Mouse (Mus musculus): ENCODE measurements around the gene Mrtfa.

The Mrtfa gene

DNA sequence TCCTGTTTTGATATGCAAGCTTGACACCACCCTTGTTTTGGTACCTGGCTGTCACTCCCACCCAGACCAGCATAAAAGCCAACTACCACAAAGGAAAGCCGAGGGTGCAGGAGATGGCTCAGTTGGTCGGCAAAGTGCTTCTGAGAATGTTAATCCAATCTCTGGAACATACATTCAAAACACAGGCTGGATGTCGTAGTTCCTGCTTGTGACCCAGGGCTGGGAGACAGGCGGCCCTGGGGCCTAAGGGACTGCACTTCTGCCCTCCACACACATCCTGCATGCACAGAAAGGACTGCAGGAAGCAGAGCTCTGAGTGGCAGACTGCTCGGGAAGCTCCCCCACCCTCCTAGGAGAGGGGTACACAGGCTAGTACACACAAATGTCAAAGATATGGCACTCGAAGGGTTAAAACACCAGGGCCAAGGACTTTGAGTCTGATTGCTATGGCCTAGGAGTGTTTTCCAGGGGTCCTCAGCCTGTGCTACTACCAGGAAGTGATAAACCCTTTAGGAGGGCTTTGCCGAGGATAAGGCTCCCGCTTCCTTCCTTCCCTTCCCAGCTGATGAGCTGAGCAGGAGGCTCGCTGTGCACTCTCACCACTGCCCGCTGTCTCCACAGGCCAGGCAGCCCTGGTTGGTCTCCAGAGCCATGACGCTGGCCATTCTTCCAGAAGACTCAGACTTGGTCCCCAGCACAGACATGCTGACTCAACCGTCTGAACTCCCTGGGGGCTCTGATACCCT, 155.0 kb downstream of the Mrtfa start:
- no peak for DNase-seq (ENCODE audit: inconsistent age in 2 of 2, low spot score in 1 of 2)

- no peak for DNase-seq (ENCODE audit: inconsistent age in 2 of 2, low spot score in 1 of 2)
Measured at GRCm38 (mm10) chr15:81034119-81034518, 156.4 kb downstream of the Mrtfa start.

DNA sequence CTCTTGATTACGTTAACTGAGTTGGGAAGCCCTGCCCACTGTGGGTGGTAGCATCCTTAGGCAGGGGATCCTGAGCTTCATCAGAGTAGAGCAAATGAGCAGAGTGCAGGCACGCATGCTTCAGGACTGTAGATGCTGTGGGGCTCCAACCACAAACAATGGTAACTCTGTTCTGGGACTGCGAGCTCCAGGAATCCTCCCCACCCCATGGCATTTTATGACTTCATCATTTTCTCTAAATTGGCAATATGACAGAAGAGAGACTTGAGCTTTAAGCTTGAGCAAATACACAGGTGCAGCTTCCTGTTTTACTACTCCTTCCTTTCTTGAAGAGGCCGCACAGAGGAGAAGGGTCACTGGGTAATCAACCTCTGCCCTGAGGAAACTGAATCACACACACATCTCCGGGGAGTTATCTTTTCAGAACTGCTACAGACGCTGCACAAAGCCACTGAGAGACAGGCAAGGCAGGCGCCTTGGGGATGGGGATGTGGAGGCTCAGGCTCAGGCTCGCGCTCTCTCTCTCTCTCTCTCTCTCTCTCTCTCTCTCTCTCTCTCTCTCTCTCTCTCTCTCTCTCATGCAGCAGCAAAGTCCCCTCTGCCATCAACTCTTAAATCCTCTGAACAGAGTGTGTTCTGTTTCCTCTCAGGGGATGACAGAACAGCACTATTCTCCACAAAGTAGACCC, 157.5 kb downstream of the Mrtfa start:
- no peak for DNase-seq (ENCODE audit: inconsistent age in 2 of 2, low spot score in 1 of 2)

DNA sequence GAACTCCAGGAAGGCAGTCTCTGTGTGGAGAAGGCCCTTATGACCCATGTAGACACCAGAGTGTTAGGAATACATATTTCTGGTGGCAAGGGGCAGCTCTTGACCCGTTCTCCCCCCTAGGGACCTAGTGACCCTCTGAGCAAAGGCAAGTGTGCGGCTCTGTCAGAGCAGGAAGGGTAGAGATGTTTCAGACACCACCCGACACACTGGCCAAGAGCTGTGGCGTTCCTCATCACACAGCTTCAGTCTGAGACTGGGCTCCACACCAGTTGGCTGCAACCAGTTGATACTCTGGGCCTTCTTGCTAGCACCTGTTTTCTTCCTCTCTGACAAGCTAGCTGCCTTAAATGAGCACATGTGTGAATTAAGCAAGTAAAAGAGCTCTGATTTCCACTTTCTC, 158.9 kb downstream of the Mrtfa start:
- no peak for DNase-seq (ENCODE audit: inconsistent age in 2 of 2, low spot score in 1 of 2)

DNA sequence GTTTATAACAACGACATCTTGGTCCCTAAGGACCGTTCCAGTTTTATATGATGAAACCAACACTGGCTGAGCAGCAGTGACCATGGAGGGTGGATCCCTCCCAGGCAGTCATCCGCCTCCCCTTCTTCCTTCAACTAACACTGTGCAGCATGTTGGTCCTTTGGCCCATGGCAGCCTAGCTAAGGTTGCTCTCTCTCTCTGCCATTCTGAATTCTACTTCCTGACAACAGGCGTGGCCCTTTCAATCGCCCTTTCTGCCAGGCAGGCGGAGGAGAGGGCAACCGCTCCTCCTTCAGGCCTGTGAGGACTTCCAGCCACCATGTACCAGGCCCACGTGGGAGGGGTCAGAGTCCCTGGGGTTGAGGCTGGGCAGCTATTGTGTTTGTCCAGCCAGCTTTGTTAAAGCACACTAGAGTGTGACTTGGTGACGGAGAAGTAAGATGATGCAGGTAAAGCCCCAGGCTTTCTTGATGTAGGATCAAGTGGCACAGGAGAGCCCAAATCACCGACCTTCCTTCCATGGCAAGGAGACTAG, 159.6 kb downstream of the Mrtfa start:
- DNase-seq (ENCODE audit: inconsistent age in 2 of 2, low spot score in 1 of 2) = no peak

- peak; percentile 67 to 92 for DNase-seq (ENCODE audit: inconsistent age in 2 of 2, low spot score in 1 of 2)
Measured at GRCm38 (mm10) chr15:81027378-81028173, 163.0 kb downstream of the Mrtfa start.

DNA sequence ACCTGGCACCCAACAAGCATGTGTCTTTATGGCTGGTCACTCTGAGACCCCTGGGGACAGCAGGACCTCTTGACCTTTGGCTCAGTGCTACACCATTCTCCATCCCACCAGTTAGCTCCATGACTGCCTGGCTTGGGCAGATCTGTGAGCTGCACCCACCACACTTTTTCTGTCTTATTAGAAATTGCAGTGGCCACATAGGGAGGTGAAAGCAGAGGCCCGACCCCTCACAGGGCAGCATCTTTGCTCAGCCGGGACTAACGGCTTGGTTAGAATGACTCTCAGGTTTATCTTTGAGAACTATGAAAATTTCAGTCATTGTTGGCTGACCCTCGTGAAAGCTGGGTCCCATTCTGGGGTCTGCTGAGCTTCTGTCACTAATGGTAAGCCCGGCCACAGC, 163.7 kb downstream of the Mrtfa start:
- no peak for DNase-seq (ENCODE audit: inconsistent age in 2 of 2, low spot score in 1 of 2)

DNA sequence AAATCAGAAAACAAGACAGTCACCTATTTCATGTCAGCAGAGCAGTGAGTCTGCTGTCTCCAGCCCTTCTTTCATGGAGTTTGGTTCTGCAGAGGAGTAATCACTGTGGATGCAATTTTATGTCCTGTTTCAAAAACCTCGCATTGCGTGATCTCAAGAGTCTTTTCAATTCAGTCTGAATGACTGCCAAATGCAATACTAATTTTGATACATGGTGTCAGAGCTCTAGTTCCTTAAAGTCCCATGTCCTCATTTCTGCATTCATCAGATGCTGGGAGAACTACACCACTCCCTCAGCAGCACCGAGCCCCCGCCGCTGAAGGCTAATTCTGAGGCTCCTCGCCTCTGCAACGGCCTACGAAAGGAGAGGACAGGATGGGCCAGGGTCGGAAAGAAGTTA, 166.7 kb downstream of the Mrtfa start:
- no peak for DNase-seq (ENCODE audit: inconsistent age in 2 of 2, low spot score in 1 of 2)

- no peak for DNase-seq (ENCODE audit: inconsistent age in 2 of 2, low spot score in 1 of 2)
Measured at GRCm38 (mm10) chr15:81022437-81022836, 168.1 kb downstream of the Mrtfa start.

GRCm38 (mm10) chr15:81021377-81021776, 169.2 kb downstream of the Mrtfa start:
- no peak for DNase-seq (ENCODE audit: inconsistent age in 2 of 2, low spot score in 1 of 2)

DNA sequence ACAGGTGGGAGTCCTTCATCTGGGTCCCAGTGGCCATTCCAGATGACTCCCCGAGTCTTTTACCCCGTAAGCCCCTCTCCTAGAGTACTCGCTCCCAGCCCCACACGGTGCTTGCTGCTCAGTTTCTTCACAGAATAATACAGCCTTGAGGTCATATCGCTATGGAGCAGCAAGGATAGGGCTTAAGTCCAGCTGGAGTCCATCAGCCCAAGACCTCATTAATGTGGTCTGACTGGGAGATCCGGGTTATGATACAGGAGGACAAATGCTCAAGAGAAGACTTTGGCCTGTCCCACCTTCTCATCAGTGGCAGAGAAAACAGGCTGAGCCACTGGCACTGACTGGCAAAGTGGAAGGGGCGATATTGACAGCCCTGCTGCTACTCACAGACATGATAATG, 173.2 kb downstream of the Mrtfa start:
- no peak for DNase-seq (ENCODE audit: inconsistent age in 2 of 2, low spot score in 1 of 2)

DNA sequence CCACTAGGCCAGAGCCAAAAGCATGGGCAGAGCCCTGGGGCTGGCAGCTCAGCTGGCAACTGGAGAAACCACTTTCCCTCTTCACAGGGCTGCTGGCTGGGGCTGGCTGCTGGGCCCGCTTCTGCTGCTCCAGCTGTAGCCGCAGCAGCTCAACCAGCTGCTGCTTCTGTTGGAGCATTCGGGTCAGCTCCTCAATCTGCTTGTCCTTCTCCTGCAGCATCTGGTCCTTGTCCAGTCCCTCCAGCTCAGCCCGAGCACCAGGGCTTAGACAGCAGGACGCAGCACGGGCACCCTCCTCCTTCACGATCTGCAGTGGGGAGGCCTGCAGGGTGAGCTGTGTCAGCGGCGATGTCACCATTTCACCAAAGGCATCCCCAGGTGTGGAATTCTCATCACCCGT, 174.1 kb downstream of the Mrtfa start:
- no peak for DNase-seq (ENCODE audit: inconsistent age in 2 of 2, low spot score in 1 of 2)

DNA sequence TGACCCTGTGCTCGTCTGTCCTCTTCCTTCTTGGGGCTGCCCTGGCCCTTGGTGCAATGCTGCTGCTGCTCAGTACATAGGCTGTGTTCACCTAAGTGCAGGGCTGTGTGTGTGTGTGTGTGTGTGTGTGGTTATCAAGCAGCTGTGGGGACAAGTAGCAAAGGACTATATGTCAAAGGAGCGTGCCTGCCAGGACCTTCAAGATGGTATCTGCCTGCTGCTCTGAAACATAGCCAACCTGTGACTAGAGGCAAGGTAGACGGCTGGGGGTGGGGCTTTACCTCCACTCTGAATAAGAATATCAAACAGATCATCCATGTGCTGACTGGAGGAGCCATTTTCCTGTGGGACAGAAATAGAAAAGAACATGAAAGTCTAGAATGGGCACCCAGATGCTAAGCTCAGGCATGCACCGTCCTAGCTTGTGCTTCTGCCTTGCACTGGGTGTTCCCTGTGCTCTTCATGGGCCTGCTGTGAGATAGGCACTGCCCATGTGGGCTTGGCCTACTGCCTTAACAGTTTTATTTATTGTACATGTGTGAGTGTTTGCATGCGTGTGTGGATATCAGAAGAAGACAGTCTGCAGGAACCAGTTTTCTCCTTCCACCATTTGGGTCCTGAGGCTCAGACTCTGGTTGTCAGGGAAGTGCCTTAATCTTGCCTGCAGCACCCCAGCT, 175.4 kb downstream of the Mrtfa start:
- no peak for DNase-seq (ENCODE audit: inconsistent age in 2 of 2, low spot score in 1 of 2)

DNA sequence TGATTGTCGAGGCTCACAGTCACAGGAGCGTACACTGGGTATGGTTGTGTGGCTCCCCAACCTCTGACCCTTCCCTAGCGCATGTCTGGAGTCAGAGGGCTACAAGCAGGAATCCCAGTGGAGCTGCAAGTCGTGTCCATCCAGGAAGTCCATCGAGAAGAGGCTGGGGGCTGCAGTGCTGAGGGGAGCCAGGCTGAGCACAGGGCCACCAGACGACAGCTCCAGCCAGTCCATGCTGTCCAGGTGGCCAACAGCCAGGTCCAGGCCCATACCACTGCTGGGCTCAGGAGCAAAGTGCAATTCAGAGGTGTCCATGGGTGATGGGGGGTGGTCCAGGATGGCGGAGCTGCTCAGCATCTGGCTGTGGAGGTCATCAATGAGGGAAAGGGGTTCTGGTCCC, 177.4 kb downstream of the Mrtfa start:
- DNase-seq (ENCODE audit: inconsistent age in 2 of 2, low spot score in 1 of 2) = no peak

DNA sequence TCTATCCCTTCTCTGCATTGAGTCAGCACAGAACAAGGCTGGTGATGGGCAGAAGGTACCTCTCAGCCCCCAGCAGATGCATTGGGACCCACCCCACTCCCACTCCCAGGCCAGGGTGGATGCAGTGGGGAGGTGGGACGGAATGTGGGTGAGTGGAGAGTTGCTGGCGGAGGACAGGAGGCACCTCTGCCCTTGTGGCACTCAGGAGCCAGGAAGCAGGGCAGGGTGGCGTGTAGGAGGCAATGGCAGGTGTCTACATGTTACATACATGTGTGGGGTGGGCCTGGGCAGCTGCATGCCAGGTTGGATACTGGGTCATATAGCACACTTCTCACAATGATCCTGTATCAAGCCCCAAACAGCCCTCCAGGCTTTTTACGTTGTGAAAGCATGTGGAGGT, 178.2 kb downstream of the Mrtfa start:
- no peak for DNase-seq (ENCODE audit: inconsistent age in 2 of 2, low spot score in 1 of 2)

GRCm38 (mm10) chr15:81011523-81011922, 179.0 kb downstream of the Mrtfa start:
- no peak for DNase-seq (ENCODE audit: inconsistent age in 2 of 2, low spot score in 1 of 2)

GRCm38 (mm10) chr15:81010114-81010513, 180.4 kb downstream of the Mrtfa start:
- no peak for DNase-seq (ENCODE audit: inconsistent age in 2 of 2, low spot score in 1 of 2)

- DNase-seq (ENCODE audit: inconsistent age in 2 of 2, low spot score in 1 of 2) = no peak
Measured at GRCm38 (mm10) chr15:81008689-81009123, 181.9 kb downstream of the Mrtfa start.

GRCm38 (mm10) chr15:81007905-81008304, 182.7 kb downstream of the Mrtfa start:
- DNase-seq (ENCODE audit: inconsistent age in 2 of 2, low spot score in 1 of 2) = no peak

GRCm38 (mm10) chr15:81007339-81007738, 183.2 kb downstream of the Mrtfa start:
- no peak for DNase-seq (ENCODE audit: inconsistent age in 2 of 2, low spot score in 1 of 2)

DNA sequence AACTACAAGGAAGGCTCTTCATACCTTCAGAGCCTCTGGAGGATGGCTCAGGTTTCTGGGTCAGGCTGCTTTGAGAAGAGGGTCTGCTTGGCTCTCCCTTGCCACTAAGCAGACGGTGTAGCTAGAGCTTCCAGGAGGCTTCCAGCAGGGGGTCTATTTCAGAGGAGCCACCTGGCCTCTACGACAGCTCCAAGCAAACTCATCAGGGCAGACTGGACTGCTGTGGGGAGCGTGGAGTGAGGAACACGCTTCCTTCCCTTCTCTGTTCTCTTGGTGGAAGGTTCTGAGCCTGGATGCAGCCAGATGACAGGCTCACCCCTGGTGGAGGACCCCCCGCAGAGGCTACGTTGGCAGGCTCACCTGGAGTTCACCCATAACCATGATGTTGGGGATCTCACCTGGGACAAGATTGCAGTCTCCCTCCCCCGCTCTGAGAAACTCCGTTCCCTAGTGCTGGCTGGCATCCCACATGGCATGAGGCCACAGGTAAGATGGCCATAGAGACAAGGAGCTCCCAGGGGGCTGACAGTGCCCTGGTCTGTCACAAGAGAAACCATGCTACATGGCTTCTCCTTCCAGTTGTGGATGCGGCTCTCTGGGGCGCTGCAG, 184.3 kb downstream of the Mrtfa start:
- DNase-seq (ENCODE audit: inconsistent age in 2 of 2, low spot score in 1 of 2) = no peak

Data from adrenal gland, adult (tissue).